ENCODE assay signal across 14 mouse cellular contexts in the genomic region with DNA sequence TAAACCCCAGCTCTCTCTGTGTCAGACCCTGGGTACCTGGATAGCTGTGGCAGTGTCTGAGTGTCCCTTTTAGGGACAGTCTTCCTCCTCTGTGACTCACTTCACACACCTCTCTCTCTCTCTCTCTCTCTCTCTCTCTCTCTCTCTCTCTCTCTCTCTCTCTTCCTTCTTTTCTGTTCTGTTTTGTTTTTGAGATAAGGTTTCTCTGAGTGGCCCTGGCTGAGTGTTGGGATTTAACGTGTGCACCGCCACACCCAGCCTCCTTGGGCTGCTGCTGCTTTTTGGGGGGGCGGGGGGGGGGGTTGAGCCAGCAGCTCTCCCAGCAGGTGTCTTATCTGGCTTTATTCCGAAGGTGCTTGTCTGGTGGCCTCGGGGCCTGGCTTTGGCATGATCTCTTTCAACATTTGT. TPM values are rescaled to one million over a fixed set of nuclear protein-coding genes. Genes with fewer than 3 reads are reported as not detected.
DNase-seq lines count a peak whose midpoint lies in the region; ATAC-seq lines count a peak whose summit lies in the region.
"Had no signal": no experiment of that assay in that cellular context is flagged by ENCODE, and none has a peak within 500 bp of the region (broad histone marks: within the 10 kb centered on the region; RNA-seq: fewer than 3 reads in every experiment).

No protein-coding gene starts in this region.

- no peak overlapping the region for H3K4me2 ChIP-seq in midbrain, embryonic 14.5 days (ENCODE audit: low read length)
- no peak overlapping the region for H3K4me2 ChIP-seq in stomach, embryonic 15.5 days
- no peak overlapping the region for H3K4me2 ChIP-seq in kidney, embryonic 15.5 days
- H3K4me2 ChIP-seq: embryonic facial prominence, embryonic 13.5 days; forebrain, embryonic 15.5 days; limb, embryonic 15.5 days; midbrain, embryonic 13.5 days had no signal

- H3K36me3 ChIP-seq in heart, embryonic 10.5 days: no peaks in the 10 kb centered on the region
- peaks cover 10% of the 10 kb centered on the region for H3K36me3 ChIP-seq in midbrain, embryonic 10.5 days
- H3K36me3 ChIP-seq in midbrain, embryonic 14.5 days (ENCODE audit: control insufficient read depth, insufficient read depth, low read length): no peaks in the 10 kb centered on the region
- H3K36me3 ChIP-seq in stomach, embryonic 15.5 days: no peaks in the 10 kb centered on the region
- H3K36me3 ChIP-seq in kidney, embryonic 15.5 days: no peaks in the 10 kb centered on the region; the same call in 1 of the 2 replicates
- H3K36me3 ChIP-seq: embryonic facial prominence, embryonic 13.5 days; forebrain, embryonic 15.5 days; limb, embryonic 15.5 days; midbrain, embryonic 13.5 days had no signal

- H3K27ac ChIP-seq in heart, embryonic 10.5 days: peak overlapping the region; percentile 56; the same call in 1 of the 2 replicates
- 0 out of 2 replicates have a peak overlapping the region, but pooled peaks have one; percentile 13 for H3K27ac ChIP-seq in midbrain, embryonic 10.5 days (replicated peaks)
- no peak overlapping the region for H3K27ac ChIP-seq in midbrain, embryonic 14.5 days (replicated peaks; ENCODE audit: low read depth, low read length)
- peak overlapping the region; percentile 21; the same call in 1 of the 2 replicates for H3K27ac ChIP-seq in stomach, embryonic 15.5 days
- no peak overlapping the region for H3K27ac ChIP-seq in kidney, embryonic 15.5 days
- H3K27ac ChIP-seq: embryonic facial prominence, embryonic 13.5 days; forebrain, embryonic 15.5 days; limb, embryonic 15.5 days had no signal

- WGBS in heart, embryonic 10.5 days: 11% methylated on average over 5 of the region's 5 CpGs
- 45% methylated on average over 5 of the region's 5 CpGs for WGBS in midbrain, embryonic 10.5 days
- 39% methylated on average over 5 of the region's 5 CpGs for WGBS in midbrain, embryonic 14.5 days
- 35% methylated on average over 5 of the region's 5 CpGs for WGBS in stomach, embryonic 15.5 days
- WGBS in kidney, embryonic 15.5 days: 44% methylated on average over 5 of the region's 5 CpGs

- H3K9ac ChIP-seq in midbrain, embryonic 14.5 days (replicated peaks; ENCODE audit: low read length): no peak overlapping the region
- H3K9ac ChIP-seq in stomach, embryonic 15.5 days: no peak overlapping the region
- H3K9ac ChIP-seq in kidney, embryonic 15.5 days: no peak overlapping the region
- H3K9ac ChIP-seq: embryonic facial prominence, embryonic 13.5 days; forebrain, embryonic 15.5 days; limb, embryonic 15.5 days; midbrain, embryonic 13.5 days had no signal

- intact Hi-C loops in heart, postnatal 36 days (cut with DNase I): loop anchor here (2.0 kb wide), 1 partner anchor 19 kb away; no protein-coding TSS in a partner anchor

- peaks cover 51% of the 10 kb centered on the region for H3K4me1 ChIP-seq in heart, embryonic 10.5 days
- H3K4me1 ChIP-seq in midbrain, embryonic 10.5 days: peaks cover 39% of the 10 kb centered on the region
- H3K4me1 ChIP-seq in midbrain, embryonic 14.5 days (ENCODE audit: control insufficient read depth, insufficient read depth, low read length): peaks cover 35% of the 10 kb centered on the region
- H3K4me1 ChIP-seq in stomach, embryonic 15.5 days: peaks cover 15% of the 10 kb centered on the region; the same call in 1 of the 2 replicates
- H3K4me1 ChIP-seq in kidney, embryonic 15.5 days: peaks cover 25% of the 10 kb centered on the region

- no peak overlapping the region for H3K4me3 ChIP-seq in heart, embryonic 10.5 days
- H3K4me3 ChIP-seq in midbrain, embryonic 10.5 days: no peak overlapping the region
- no peak overlapping the region for H3K4me3 ChIP-seq in midbrain, embryonic 14.5 days (replicated peaks; ENCODE audit: low read depth, low read length)
- no peak overlapping the region for H3K4me3 ChIP-seq in stomach, embryonic 15.5 days (replicated peaks)
- no peak overlapping the region for H3K4me3 ChIP-seq in kidney, embryonic 15.5 days (replicated peaks)
- H3K4me3 ChIP-seq: embryonic facial prominence, embryonic 13.5 days; forebrain, embryonic 15.5 days; left cerebral cortex, adult 2 months; limb, embryonic 15.5 days; midbrain, embryonic 13.5 days had no signal

- ATAC-seq in midbrain, embryonic 14.5 days (ENCODE audit: low FRiP score, low TSS enrichment): no peak
- no peak for ATAC-seq in stomach, embryonic 15.5 days (ENCODE audit: insufficient read depth, low FRiP score, low read depth)
- ATAC-seq in kidney, embryonic 15.5 days (replicated peaks; ENCODE audit: low FRiP score): no peak
- ATAC-seq: forebrain, embryonic 15.5 days; midbrain, embryonic 13.5 days had no signal

- peak; percentile 82 for DNase-seq in heart, embryonic 10.5 days (ENCODE audit: low spot score)
- DNase-seq in heart, postnatal 36 days: no peak
- no peak for DNase-seq in midbrain, embryonic 10.5 days (ENCODE audit: low spot score)
- DNase-seq in midbrain, embryonic 14.5 days: no peak
- peak; percentile 61 for DNase-seq in liver
- DNase-seq in gastrocnemius, postnatal 10 days: no peak
- DNase-seq: kidney, postnatal 36 days had no signal

- H3K27me3 ChIP-seq in heart, embryonic 10.5 days (ENCODE audit: insufficient read depth, poor library complexity, severe bottlenecking): no peaks in the 10 kb centered on the region
- no peaks in the 10 kb centered on the region for H3K27me3 ChIP-seq in midbrain, embryonic 10.5 days (ENCODE audit: low read depth, poor library complexity, severe bottlenecking)
- no peaks in the 10 kb centered on the region for H3K27me3 ChIP-seq in midbrain, embryonic 14.5 days (ENCODE audit: control insufficient read depth, insufficient read depth, low read length)
- no peaks in the 10 kb centered on the region for H3K27me3 ChIP-seq in stomach, embryonic 15.5 days (replicated peaks)
- H3K27me3 ChIP-seq in kidney, embryonic 15.5 days: no peaks in the 10 kb centered on the region
- H3K27me3 ChIP-seq: embryonic facial prominence, embryonic 13.5 days; forebrain, embryonic 15.5 days; limb, embryonic 15.5 days; midbrain, embryonic 13.5 days had no signal

- no peaks in the 10 kb centered on the region for H3K9me3 ChIP-seq in heart, embryonic 10.5 days
- H3K9me3 ChIP-seq in midbrain, embryonic 10.5 days (replicated peaks): no peaks in the 10 kb centered on the region
- no peaks in the 10 kb centered on the region for H3K9me3 ChIP-seq in midbrain, embryonic 14.5 days (ENCODE audit: control insufficient read depth, low read length)
- no peaks in the 10 kb centered on the region for H3K9me3 ChIP-seq in stomach, embryonic 15.5 days
- no peaks in the 10 kb centered on the region for H3K9me3 ChIP-seq in kidney, embryonic 15.5 days (replicated peaks)
- H3K9me3 ChIP-seq: embryonic facial prominence, embryonic 13.5 days; forebrain, embryonic 15.5 days; limb, embryonic 15.5 days; midbrain, embryonic 13.5 days had no signal

RNA-seq across cellular contexts. Expression of gene Znrf1, which starts 29.9 kb away (rescaled TPM):
- polyA plus RNA-seq in heart, embryonic 10.5 days (2016; fragmentation: Nextera tagmentation; extraction: Ambion mirVana): 21.3 and 37.0 TPM in 2 replicates
- total RNA-seq in heart, postnatal 36 days (2021): 10 to 100 TPM; 56.4 to 59.3 TPM
- polyA plus RNA-seq in midbrain, embryonic 10.5 days (2016; fragmentation: Nextera tagmentation; extraction: Ambion mirVana): 28.1 and 32.2 TPM in 2 replicates
- polyA plus RNA-seq in midbrain, embryonic 14.5 days (2014; fragmentation: Nextera tagmentation; extraction: Ambion mirVana): 99.2 and 108 TPM in 2 replicates
- 31.1 and 32.9 TPM in 2 replicates for polyA plus RNA-seq in stomach, embryonic 15.5 days (2015; fragmentation: Nextera tagmentation; extraction: Ambion mirVana)
- 10 to 100 TPM; 58.7 to 68.7 TPM for total RNA-seq in gastrocnemius, postnatal 10 days (2021)
- 25.2 and 28.6 TPM in 2 replicates for polyA plus RNA-seq in kidney, embryonic 15.5 days (2015; fragmentation: Nextera tagmentation; extraction: Ambion mirVana)

RNA-seq across cellular contexts. Expression of gene Wdr59, which starts 43.9 kb away (rescaled TPM):
- polyA plus RNA-seq in heart, embryonic 10.5 days (2016; fragmentation: Nextera tagmentation; extraction: Ambion mirVana): 4.4 and 5.9 TPM in 2 replicates
- 1 to 10 TPM; 7.4 to 8.5 TPM for total RNA-seq in heart, postnatal 36 days (2021)
- polyA plus RNA-seq in midbrain, embryonic 10.5 days (2016; fragmentation: Nextera tagmentation; extraction: Ambion mirVana): 4.2 and 4.8 TPM in 2 replicates
- 5.4 and 5.9 TPM in 2 replicates for polyA plus RNA-seq in midbrain, embryonic 14.5 days (2014; fragmentation: Nextera tagmentation; extraction: Ambion mirVana)
- 5.5 and 5.8 TPM in 2 replicates for polyA plus RNA-seq in stomach, embryonic 15.5 days (2015; fragmentation: Nextera tagmentation; extraction: Ambion mirVana)
- total RNA-seq in gastrocnemius, postnatal 10 days (2021): 10 to 100 TPM in 1 of 2 experiments, 1 to 10 TPM in 1; 9.7 to 11.5 TPM
- polyA plus RNA-seq in kidney, embryonic 15.5 days (2015; fragmentation: Nextera tagmentation; extraction: Ambion mirVana): 6.7 and 7.0 TPM in 2 replicates

Comparison
In these comparisons a context has a peak if more than half of its experiments do, and no peak if none do; other contexts are left out.
1. DNase-seq: peak in heart, embryonic 10.5 days (single experiment) and liver (single experiment); none in heart, postnatal 36 days (0 of 2), midbrain, embryonic 10.5 days (single experiment), midbrain, embryonic 14.5 days (single experiment) and gastrocnemius, postnatal 10 days (single experiment).
2. H3K27ac ChIP-seq: peak in heart, embryonic 10.5 days (single experiment), midbrain, embryonic 10.5 days (single experiment) and stomach, embryonic 15.5 days (single experiment); none in midbrain, embryonic 14.5 days (single experiment) and kidney, embryonic 15.5 days (single experiment).